Mouse (Mus musculus) ovary, postnatal 10 days (tissue): ENCODE results near the gene Fam76b.

Experiments used
- DNase-seq: peaks from one replicate; pipeline ENCODE4 v3.0.0; 2022; ENCODE audit warnings: low spot score

The Fam76b gene

DNA sequence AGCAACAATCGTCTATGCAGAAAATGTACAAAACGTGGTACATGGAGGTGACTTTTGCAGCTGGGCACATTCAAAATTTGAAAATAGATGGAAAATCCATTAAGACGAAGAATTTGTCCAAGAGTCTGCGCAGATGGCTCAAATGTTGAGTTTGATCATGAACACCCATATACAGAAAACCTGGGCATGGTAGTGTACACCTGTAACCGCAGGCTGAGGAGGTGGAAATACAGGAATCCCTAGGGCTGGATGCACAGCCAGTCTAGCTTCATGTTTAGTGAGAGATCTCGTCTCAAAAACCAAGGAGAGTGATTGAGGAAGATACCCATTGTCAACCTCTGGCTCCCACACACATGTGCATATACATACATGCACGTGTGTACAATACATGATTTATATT lies 44.1 kb downstream of the Fam76b start:
- no peak for DNase-seq

GRCm38 (mm10) chr9:13874359-13874758 lies 46.8 kb downstream of the Fam76b start:
- no peak for DNase-seq

GRCm38 (mm10) chr9:13875340-13875739 lies 47.8 kb downstream of the Fam76b start:
- DNase-seq = no peak

- DNase-seq = no peak
Observed at GRCm38 (mm10) chr9:13880761-13881160, 53.2 kb downstream of the Fam76b start.

DNA sequence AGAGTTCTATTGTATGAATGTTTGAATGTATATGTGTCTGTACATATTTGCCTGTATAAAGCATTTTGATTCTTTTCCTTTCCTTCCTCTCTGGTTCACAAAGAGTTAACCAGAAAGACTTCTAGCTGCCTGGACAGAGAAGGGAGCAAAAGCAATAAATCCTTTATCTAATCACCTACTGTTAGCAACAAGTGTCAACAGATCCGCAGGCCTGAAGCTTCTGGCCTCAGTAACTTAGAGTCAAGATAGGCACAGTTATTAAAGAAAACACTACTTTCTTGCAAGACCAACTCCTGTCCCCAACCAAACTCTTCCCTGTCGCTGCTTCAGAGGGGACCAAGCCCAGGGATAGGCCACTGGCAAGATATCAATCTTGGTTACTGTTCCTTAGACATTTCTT lies 55.0 kb downstream of the Fam76b start:
- no peak for DNase-seq

DNA sequence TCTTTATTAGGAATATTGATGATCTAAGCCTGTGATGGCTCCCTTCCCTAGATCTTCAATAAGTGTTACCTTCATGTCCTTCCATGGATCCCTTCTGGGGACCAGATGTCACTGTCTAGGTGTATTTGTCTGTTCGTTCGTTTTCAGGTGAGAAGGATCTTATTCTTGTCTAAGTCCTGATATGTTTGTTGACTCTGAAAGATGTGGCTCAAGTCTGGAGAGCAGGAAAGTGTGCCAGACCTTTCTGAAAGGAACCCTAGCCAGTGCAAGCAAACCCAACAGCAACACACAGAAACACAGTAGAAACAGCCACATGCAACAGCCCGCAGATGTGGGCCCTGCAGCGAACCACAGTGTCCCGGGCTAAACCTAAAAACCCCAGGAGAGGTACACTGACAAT lies 61.5 kb downstream of the Fam76b start:
- DNase-seq = no peak

DNA sequence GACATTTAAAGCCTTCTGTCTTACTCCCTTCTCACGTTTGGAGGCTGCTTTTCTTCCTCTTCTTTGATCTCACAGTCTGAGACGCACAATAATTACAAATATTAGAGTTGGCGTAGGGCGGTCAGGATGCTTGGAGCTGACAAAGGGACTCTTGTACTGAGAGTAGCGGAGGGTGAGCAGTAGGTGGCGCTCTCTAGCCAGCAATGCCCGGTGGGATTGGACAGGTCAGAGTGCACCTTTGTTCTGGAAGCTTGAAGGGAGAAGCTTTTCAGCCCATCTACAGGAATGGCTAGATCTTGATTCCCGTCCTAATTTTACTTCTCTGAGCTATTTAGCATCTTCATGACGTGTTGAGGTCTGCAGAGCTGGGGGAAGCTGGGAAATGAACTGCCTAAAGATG lies 62.1 kb downstream of the Fam76b start:
- peak; percentile 67 for DNase-seq

- DNase-seq = no peak
Observed at GRCm38 (mm10) chr9:13890171-13890570, 62.7 kb downstream of the Fam76b start.

DNA sequence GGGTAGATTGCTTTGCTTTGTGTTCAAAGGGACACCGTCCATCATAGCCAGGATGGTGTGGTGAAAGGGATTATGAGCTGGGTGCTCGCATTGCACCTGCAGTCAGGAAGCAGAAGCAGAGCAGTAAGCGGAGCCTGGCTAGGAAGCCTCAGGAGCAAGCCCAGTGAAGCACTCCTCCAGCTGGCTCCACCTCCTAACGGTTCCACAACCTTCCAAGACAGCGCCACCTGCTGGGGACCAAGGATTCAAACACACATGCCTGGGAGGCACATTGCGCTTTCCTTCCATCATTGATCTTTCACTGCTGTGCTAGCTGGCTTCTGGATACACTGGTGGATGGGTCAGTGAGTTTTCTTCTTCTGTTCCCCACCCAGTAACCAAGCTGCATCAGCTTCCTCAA lies 64.4 kb downstream of the Fam76b start:
- no peak for DNase-seq

DNA sequence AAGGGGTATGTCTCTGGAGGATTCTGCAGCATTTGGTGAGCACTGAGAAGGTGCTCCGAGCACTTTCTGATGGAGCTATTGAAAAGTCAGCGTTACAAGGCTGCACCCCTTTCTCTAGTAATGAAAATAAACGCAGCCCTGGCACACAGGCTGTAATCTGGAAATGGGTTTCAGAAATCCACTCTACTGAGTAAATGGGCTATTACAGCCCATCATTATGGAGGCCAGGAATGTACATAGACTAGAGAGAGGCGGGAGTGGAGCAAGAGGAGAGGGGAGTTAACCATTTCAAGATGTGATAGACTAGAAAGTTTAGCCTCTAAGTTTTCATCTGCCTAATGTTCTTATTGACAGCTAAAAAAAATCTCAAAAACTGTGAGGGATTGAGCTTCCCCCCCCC lies 65.5 kb downstream of the Fam76b start:
- DNase-seq = no peak

GRCm38 (mm10) chr9:13894491-13894890 lies 67.0 kb downstream of the Fam76b start:
- no peak for DNase-seq

- no peak for DNase-seq
Observed at GRCm38 (mm10) chr9:13894936-13895335, 67.4 kb downstream of the Fam76b start.

GRCm38 (mm10) chr9:13896055-13896454 lies 68.5 kb downstream of the Fam76b start:
- DNase-seq = no peak

DNA sequence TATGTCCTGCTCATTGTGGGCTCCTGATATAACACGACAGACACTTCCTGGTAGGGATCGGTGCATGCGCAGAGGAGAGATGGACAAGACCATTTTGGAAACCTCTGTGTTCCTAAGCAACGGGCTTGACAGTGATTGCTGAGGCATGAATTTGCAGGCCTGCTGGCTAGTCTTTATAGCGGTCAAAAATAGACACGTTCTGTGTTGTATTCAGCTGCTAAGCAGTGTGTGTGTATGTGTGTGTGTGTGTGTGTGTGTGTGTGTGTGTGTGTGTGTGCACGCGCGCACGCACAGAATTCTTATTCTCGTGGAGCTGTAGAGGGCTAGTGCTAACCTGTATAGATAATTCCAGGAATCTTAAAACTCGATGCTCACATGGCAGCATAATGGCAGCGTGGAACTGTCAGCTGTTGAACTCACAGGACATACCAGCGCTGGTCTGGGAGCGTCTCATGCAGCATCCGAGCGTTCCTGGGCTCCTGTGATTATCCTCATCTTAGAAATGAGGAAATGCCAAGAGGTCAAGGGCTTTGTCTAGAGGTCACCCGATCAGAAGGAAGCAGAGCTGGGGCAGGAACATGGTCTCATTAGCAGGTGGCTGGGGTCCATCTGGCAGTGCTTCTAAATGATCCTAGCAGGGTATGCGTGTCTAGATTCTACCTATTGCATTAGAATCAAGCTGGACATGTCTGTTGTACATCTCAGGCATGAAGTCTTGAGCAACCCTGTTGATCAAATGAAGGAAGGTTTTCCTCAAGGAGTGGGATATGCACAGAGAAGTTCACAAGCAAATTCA lies 71.2 kb downstream of the Fam76b start:
- DNase-seq = no peak

DNA sequence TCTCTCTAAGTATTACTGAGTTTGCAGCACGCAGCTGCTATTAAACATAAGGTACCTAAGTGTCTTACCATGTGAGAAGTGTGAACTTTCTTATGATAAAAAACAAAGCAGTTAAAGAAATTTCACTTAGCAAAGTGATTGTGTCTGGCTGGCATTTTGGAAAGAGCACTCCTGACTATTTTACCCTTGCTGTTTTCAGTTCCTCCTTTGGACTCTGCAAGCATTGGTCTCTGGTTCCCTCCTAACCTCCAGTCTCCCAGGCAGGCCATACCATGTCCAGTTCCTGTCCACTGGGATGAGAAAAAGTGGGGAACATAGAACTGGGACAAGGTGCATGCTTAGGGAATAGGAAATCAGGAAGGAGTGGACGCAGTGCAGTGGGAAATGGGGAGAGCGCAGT lies 74.5 kb downstream of the Fam76b start:
- DNase-seq = no peak

DNA sequence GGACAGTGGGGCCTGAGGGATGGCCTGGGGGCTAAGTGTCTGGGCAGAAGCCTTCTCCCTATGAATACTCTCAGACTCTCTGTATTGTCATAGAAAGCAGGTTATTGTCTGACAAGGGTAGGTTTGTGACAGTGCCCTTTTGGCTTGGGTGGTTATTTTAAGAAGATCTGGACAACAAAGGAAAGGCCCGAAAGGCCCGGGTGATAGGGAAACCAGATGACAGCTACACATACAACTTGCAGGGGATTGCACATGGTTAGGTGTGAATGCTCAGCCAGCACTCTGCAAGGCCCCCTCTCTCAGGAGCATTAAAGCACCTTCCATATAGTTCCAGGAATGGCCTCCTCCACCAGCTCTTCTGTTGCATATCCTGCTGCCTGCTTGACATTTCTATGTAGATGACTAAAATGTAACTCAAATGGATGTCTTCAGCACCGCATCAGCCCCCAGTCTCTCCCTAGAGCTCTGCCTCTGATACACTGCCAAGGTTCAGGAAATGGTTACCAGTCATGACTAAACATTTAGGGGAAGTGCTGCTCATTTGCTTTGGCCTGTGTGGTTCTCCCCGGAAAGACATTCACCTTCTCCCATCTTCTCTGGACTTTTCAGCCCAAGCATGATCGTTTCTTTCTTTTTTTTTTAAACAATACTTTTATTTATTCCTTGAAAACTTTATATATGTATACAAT lies 76.7 kb downstream of the Fam76b start:
- no peak for DNase-seq
